Mouse (Mus musculus) left cerebral cortex, adult 2 months (tissue): ENCODE measurements at regions not wholly inside any gene's neighbourhood (a gene's known extent, or its start where the extent isn't known, plus 50 kb on each side); places are given as distances from the start of the nearest gene placed in this dataset.

Experiments used
- DNase-seq, 2 experiments: peaks; one replicate each; pipeline ENCODE4 v3.0.0; 2021 to 2022; ENCODE audit warnings: low spot score in 2 of 2, mixed read lengths in 1 of 2; ENCODE audit errors: extremely low spot score in 1 of 2
- H3K27ac ChIP-seq: fragments of 200-600 bp; 2 replicates; pipeline ENCODE4 v1.8.1; 2022
- H3K4me3 ChIP-seq: fragments of 200-600 bp; 2 replicates; pipeline ENCODE4 v1.8.1; 2022
- CTCF ChIP-seq: fragments of 200-600 bp; IDR thresholded peaks from 2 replicates; pipeline ENCODE4 v1.8.1; 2022; ENCODE audit warnings: antibody characterized with exemption, mild to moderate bottlenecking, moderate library complexity
- intact Hi-C: fragments of 180-260 bp; cut with DNase I; formaldehyde crosslinking; loops from one replicate; pipeline ENCODE4 v1.15.1; 2025

GRCm38 (mm10) chr3:66546576-66546975, 249.9 kb upstream of the Veph1 start:
- DNase-seq = no peak
- Histone ChIP-seq H3K4me3 (no peak overlapping the region), H3K27ac (no peak overlapping the region)
- intact Hi-C loops = no loop called here
- TF ChIP-seq CTCF = no peak

- no peak for TF ChIP-seq CTCF
- intact Hi-C loops = no loop called here
- no peak overlapping the region for H3K27ac ChIP-seq
- no peak for DNase-seq
- no peak overlapping the region for H3K4me3 ChIP-seq
These were observed 247.7 kb upstream of the Veph1 start for GRCm38 (mm10) chr3:66544139-66544933.

GRCm38 (mm10) chr3:66542865-66543264, 246.2 kb upstream of the Veph1 start:
- no peak for TF ChIP-seq CTCF
- Histone ChIP-seq H3K4me3 (no peak overlapping the region), H3K27ac (no peak overlapping the region)
- DNase-seq = no peak
- intact Hi-C loops = no loop called here

- Histone ChIP-seq H3K4me3 (no peak overlapping the region), H3K27ac (no peak overlapping the region)
- no peak for TF ChIP-seq CTCF
- no peak for DNase-seq
- intact Hi-C loops = no loop called here
These were observed 241.3 kb upstream of the Veph1 start for GRCm38 (mm10) chr3:66537913-66538312.

- intact Hi-C loops = no loop called here
- TF ChIP-seq CTCF = no peak
- DNase-seq = no peak
- H3K4me3 ChIP-seq = no peak overlapping the region
- H3K27ac ChIP-seq = no peak overlapping the region
These were observed 240.7 kb upstream of the Veph1 start for GRCm38 (mm10) chr3:66537106-66537893.

GRCm38 (mm10) chr3:66536673-66537072, 240.0 kb upstream of the Veph1 start:
- no peak overlapping the region for H3K27ac ChIP-seq
- DNase-seq = no peak
- TF ChIP-seq CTCF = no peak

DNA sequence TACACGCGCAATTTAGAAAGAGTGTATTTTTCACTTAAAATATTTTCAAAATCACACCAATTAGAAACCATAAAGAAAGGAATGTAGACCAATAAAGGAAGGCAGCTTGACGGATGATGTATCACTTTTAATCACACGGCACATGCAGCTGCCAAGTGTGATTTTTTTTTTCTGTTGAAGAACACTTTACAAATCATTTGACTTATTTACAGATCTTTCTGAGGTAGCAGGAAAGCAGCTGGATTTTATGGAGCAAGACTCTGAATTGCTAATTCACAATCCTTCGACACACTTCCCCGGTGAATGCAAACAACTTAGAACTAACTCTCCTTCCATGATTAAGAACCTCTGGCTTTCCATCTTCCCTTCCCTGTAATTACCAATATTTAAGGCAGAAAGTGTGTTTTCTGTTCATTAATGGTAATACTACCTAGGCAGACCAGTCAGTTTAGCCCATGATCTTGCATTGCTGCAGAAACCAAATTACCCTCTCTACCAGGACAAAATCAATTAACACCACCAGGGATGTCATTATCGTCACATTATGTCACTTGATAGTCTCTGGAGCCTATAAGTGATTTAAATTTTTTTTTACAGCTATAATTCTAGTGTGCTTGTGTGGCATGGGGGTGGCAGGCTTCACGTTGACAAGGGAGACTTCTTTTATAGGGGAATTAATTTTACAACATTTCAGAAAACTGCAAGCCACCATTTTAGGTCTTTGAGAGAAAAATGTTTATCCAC, 239.3 kb upstream of the Veph1 start:
- TF ChIP-seq CTCF = no peak
- H3K4me3 ChIP-seq = no peak overlapping the region
- no peak overlapping the region for H3K27ac ChIP-seq
- no peak for DNase-seq
- intact Hi-C loops = no loop called here

More at GRCm38 (mm10) chr3:66536673-66537072, 240.0 kb upstream of the Veph1 start:
- intact Hi-C loops = no loop called here
- no peak overlapping the region for H3K4me3 ChIP-seq

- no peak for DNase-seq
- no peak overlapping the region for H3K27ac ChIP-seq
- TF ChIP-seq CTCF = no peak
- H3K4me3 ChIP-seq = no peak overlapping the region
- intact Hi-C loops = no loop called here
These were observed 223.3 kb upstream of the Veph1 start for GRCm38 (mm10) chr3:66519925-66520324.

DNA sequence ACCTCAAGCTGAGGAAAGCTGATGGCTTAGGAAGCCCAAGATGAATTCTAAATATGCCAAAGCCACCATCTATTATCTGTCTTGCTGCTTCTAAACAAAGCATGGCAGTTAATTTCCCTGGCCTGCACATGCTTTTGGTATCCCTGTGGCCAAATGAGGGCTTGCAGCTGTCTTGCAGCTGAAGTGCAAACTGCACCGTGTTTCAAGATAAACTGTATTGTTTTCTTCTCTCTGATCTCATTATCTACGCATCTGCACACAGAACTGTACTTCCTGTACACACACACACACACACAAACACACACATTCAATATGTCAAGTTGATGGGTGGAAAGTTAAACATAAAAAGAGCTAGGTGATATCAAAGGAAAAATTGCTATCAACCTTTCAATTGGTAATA, 221.7 kb upstream of the Veph1 start:
- no peak for TF ChIP-seq CTCF
- DNase-seq = no peak
- intact Hi-C loops = no loop called here
- H3K4me3 ChIP-seq = no peak overlapping the region
- no peak overlapping the region for H3K27ac ChIP-seq

DNA sequence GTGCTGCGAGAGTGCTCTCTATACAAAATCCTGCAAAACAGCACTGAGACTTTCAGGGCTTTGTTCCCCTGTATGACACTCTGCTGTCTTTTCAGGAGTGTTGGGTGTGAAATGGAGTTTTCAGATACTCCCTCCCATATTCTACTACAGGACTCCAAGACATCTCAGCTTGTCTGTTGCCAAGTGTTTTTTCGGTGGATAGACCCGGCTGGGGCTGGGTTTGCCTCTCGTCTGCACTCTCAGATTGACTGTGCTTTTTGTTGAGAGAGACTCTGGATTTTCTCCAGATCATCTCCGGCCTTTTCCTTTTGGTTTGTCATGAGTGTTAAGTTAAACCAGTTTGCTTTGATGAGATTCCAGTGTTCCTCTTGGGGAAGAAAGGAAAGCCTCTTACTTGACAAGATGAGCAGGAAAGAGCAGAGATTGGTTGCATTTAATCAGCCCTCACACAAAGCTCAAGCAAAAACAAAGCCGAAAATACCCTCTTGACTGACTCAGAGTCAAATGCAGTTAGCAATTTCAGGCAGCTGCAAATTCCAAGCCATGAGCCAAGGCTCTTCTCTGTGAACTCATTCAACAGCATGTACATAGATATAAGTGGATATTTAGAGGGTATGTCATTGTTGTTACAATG, 219.3 kb upstream of the Veph1 start:
- intact Hi-C loops = no loop called here
- TF ChIP-seq CTCF = no peak
- DNase-seq = no peak
- Histone ChIP-seq H3K27ac (no peak overlapping the region), H3K4me3 (no peak overlapping the region)

GRCm38 (mm10) chr3:66514587-66514986, 217.9 kb upstream of the Veph1 start:
- no peak for DNase-seq
- no peak overlapping the region for H3K4me3 ChIP-seq
- H3K27ac ChIP-seq = no peak overlapping the region
- intact Hi-C loops = no loop called here
- TF ChIP-seq CTCF = no peak

- no peak overlapping the region for H3K27ac ChIP-seq
- DNase-seq = no peak
- no peak overlapping the region for H3K4me3 ChIP-seq
- intact Hi-C loops = no loop called here
- TF ChIP-seq CTCF = no peak
These were observed 215.8 kb upstream of the Veph1 start for GRCm38 (mm10) chr3:66512408-66512807.
